20 mouse cellular contexts compared by ENCODE assay signal in the genomic region with DNA sequence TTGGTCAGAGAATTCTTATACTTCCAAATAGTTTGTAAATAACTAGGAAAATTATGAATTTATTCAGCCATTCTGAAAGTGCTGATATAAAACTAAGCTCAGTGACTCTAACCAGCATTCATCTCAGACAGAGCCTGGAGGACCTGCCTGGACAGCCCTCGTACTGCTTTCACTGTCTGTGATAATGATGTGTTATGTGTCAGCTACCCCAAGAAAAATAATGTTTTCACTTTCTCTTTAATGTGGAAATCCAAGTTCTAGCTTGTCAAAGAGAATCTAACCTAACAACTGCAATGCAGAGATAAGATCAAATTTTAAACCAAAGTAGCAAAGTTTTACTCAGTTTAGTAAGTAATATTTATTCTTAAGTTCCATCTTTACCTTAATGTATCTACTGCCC.
"Had no signal": no experiment of that assay in that cellular context is flagged by ENCODE, and none has a peak within 500 bp of the region (broad histone marks: within the 10 kb centered on the region; RNA-seq: fewer than 3 reads in every experiment).

No protein-coding gene starts in this region.

- H3K27me3 ChIP-seq: kidney, embryonic 15.5 days; liver, embryonic 15.5 days; lung, embryonic 15.5 days; midbrain, embryonic 12.5 days; midbrain, embryonic 15.5 days; neural tube, embryonic 12.5 days; neural tube, embryonic 15.5 days; stomach, embryonic 15.5 days had no signal

- H3K9ac ChIP-seq: kidney, embryonic 15.5 days; liver, embryonic 15.5 days; lung, embryonic 15.5 days; midbrain, embryonic 12.5 days; midbrain, embryonic 15.5 days; neural tube, embryonic 12.5 days; neural tube, embryonic 15.5 days; stomach, embryonic 15.5 days had no signal

- H3K27ac ChIP-seq: kidney, embryonic 15.5 days; left cerebral cortex, adult 2 months; liver, embryonic 15.5 days; lung, embryonic 15.5 days; macrophage; midbrain, embryonic 12.5 days; midbrain, embryonic 15.5 days; neural tube, embryonic 12.5 days; neural tube, embryonic 15.5 days; stomach, embryonic 15.5 days had no signal

- H3K36me3 ChIP-seq: kidney, embryonic 15.5 days; liver, embryonic 15.5 days; lung, embryonic 15.5 days; midbrain, embryonic 12.5 days; midbrain, embryonic 15.5 days; neural tube, embryonic 12.5 days; neural tube, embryonic 15.5 days; stomach, embryonic 15.5 days had no signal

- ATAC-seq: midbrain, embryonic 15.5 days had no signal

- H3K4me2 ChIP-seq: kidney, embryonic 15.5 days; liver, embryonic 11.5 days; liver, embryonic 15.5 days; lung, embryonic 15.5 days; midbrain, embryonic 12.5 days; midbrain, embryonic 15.5 days; neural tube, embryonic 12.5 days; neural tube, embryonic 15.5 days; stomach, embryonic 15.5 days had no signal

- H3K4me3 ChIP-seq: kidney, embryonic 15.5 days; left cerebral cortex, adult 2 months; liver, embryonic 15.5 days; lung, embryonic 15.5 days; midbrain, embryonic 12.5 days; midbrain, embryonic 15.5 days; neural tube, embryonic 12.5 days; neural tube, embryonic 15.5 days; stomach, embryonic 15.5 days had no signal

- H3K4me1 ChIP-seq: kidney, embryonic 15.5 days; liver, embryonic 15.5 days; lung, embryonic 15.5 days; midbrain, embryonic 12.5 days; neural tube, embryonic 12.5 days; neural tube, embryonic 15.5 days; stomach, embryonic 15.5 days had no signal

- H3K9me3 ChIP-seq: kidney, embryonic 15.5 days; liver, embryonic 15.5 days; lung, embryonic 15.5 days; midbrain, embryonic 12.5 days; midbrain, embryonic 15.5 days; neural tube, embryonic 12.5 days; neural tube, embryonic 15.5 days; stomach, embryonic 15.5 days had no signal

- DNase-seq: kidney, adult 8-10 months; kidney, postnatal 10 days; kidney, postnatal 36 days; layer of hippocampus, postnatal 36 days; lung, adult 18-20 months; lung, postnatal 14 days; right cerebral cortex, adult 18-20 months; right cerebral cortex, postnatal 14 days; thymus, postnatal 25 days had no signal
